In the genomic region with DNA sequence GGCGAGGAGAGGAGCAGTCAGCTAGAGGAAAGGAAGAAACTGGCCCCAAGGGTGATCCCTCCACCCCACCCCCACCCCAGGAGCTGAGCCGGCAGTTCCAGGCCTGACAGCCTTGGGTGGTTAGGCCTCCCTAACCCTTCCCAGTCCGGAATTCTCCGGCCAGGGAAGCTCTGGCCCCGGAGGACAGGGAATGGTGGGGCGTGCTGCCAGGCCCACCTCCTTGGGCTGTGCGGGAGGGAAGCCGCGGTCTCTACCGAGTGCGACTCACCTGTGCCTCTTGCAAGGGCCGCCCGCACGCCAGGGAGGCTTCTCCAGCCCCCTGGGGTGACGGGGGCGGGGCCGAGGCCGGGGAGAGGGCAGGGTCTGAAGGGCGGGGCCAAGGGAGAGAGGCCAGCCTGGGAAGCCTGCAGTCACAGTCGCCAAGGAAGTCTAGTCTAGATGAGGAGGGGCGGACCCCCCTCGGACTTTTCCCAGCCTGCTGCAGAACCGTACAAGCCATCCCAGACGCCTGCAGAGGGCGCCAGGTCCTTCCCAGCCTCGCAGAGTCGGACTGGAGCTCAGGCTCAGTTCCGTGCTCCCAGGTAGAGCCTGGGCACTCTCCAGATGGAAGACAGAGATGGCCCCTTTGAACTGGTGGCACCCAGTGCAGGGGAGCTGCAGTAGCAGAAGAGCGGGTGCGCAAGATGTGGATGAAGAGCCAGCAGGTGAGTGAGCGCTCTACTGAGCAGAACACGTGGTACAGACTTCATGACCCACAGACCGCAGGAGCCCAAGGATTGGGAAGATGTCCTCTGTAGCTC, we compare ENCODE assay signal across 8 mouse cellular contexts. TPM values are rescaled to one million over a fixed set of nuclear protein-coding genes. Genes with fewer than 3 reads are reported as not detected.
A peak's percentile ranks its signal among the peaks of the same experiment; 100 is the strongest.
DNase-seq lines count a peak whose midpoint lies in the region; ATAC-seq and TF ChIP-seq lines count a peak whose summit lies in the region.

Gene Smim1 (minus strand): TSS at position 590 of the 800 bp plus-strand sequence.

- H3K9me3 ChIP-seq in forebrain, embryonic 14.5 days (replicated peaks; ENCODE audit: control insufficient read depth, low read length), result no peaks in the 10 kb centered on the region
- no peaks in the 10 kb centered on the region for H3K9me3 ChIP-seq in lung, postnatal 0 days (ENCODE audit: low read length)

- TF ChIP-seq EP300 in lung, postnatal 0 days (IDR thresholded peaks at IDR 0.05), result no peak

- intact Hi-C loops in heart, postnatal 14 days (cut with DNase I), result no loop called here

- no peaks in the 10 kb centered on the region for H3K4me1 ChIP-seq in forebrain, embryonic 14.5 days (ENCODE audit: control insufficient read depth, insufficient read depth, low read length)
- H3K4me1 ChIP-seq in lung, postnatal 0 days (ENCODE audit: insufficient read depth, low read depth, low read length), result peaks cover 14% of the 10 kb centered on the region

- 3% methylated on average over 31 of the region's 33 CpGs for WGBS in forebrain, embryonic 14.5 days
- 2% methylated on average over 33 of the region's 33 CpGs for WGBS in large intestine, adult 2 months
- 3% methylated on average over 24 of the region's 33 CpGs for WGBS in lung, postnatal 0 days

- H3K36me3 ChIP-seq in forebrain, embryonic 14.5 days (ENCODE audit: control insufficient read depth, insufficient read depth, low read length), result peaks cover 17% of the 10 kb centered on the region
- peaks cover 9% of the 10 kb centered on the region; the same call in 1 of the 2 replicates for H3K36me3 ChIP-seq in lung, postnatal 0 days (ENCODE audit: insufficient read depth, low read length)

- H3K9ac ChIP-seq in forebrain, embryonic 14.5 days (ENCODE audit: low read length), result peak within 1 kb of the TSS; percentile 37
- H3K9ac ChIP-seq in lung, postnatal 0 days (replicated peaks; ENCODE audit: low read depth), result peak within 1 kb of the TSS; percentile 32

- peak; percentile 75 for TF ChIP-seq CTCF in lung, postnatal 0 days (IDR thresholded peaks at IDR 0.05)

- DNase-seq in MN1 (ENCODE audit: low spot score), result peak; percentile 90
- DNase-seq in cerebellum, adult 11-12 months, result peak; percentile 59
- peak; percentile 47 for DNase-seq in forebrain, embryonic 14.5 days (ENCODE audit: low spot score)
- DNase-seq in heart, postnatal 14 days, result peak; percentile 72 to 76
- DNase-seq in large intestine, adult 2 months (ENCODE audit: low read depth, low spot score), result no peak
- peak; percentile 94 for DNase-seq in lung, postnatal 0 days (ENCODE audit: low spot score)
- DNase-seq in retina, postnatal 1 day, result peak; percentile 76
- DNase-seq in urinary bladder, postnatal 25 days (ENCODE audit: low spot score), result peak; percentile 60

- H3K27me3 ChIP-seq in forebrain, embryonic 14.5 days (replicated peaks; ENCODE audit: control insufficient read depth, insufficient read depth, low read length), result peaks cover 7% of the 10 kb centered on the region; the same call in 1 of the 2 replicates
- H3K27me3 ChIP-seq in lung, postnatal 0 days (replicated peaks; ENCODE audit: insufficient read depth, low read length), result no peaks in the 10 kb centered on the region

- no peak within 1 kb of the TSS for H3K27ac ChIP-seq in forebrain, embryonic 14.5 days (ENCODE audit: low read depth, low read length)
- H3K27ac ChIP-seq in lung, postnatal 0 days (ENCODE audit: low read length), result peak within 1 kb of the TSS; percentile 76

- H3K4me2 ChIP-seq in forebrain, embryonic 14.5 days (ENCODE audit: low read length), result peak within 1 kb of the TSS; percentile 40
- H3K4me2 ChIP-seq in lung, postnatal 0 days (replicated peaks; ENCODE audit: low read depth, low read length), result peak within 1 kb of the TSS; percentile 66

- ATAC-seq in forebrain, embryonic 14.5 days, result peak; percentile 45
- ATAC-seq in lung, postnatal 0 days, result peak; percentile 88

- H3K4me3 ChIP-seq in forebrain, embryonic 14.5 days (ENCODE audit: low read depth, low read length), result peak within 1 kb of the TSS; percentile 16
- peak within 1 kb of the TSS; percentile 43 for H3K4me3 ChIP-seq in lung, postnatal 0 days (ENCODE audit: low read depth, low read length)

RNA-seq across cellular contexts. Expression of gene Smim1, which starts in this region (rescaled TPM):
- 3.9 and 4.2 TPM in 2 replicates for polyA plus RNA-seq in forebrain, embryonic 14.5 days (2014; fragmentation: Nextera tagmentation; extraction: Ambion mirVana)
- 1 to 10 TPM; 5.8 to 7.0 TPM for total RNA-seq in heart, postnatal 14 days (2021)
- polyA plus RNA-seq in large intestine, adult 2 months (2012; rRNA removed), result 13.5 and 15.6 TPM in 2 replicates
- polyA plus RNA-seq in lung, postnatal 0 days (2015; fragmentation: Nextera tagmentation; extraction: Ambion mirVana), result 57.9 and 59.4 TPM in 2 replicates
